Mouse (Mus musculus) lung, embryonic 14.5 days (tissue): ENCODE measurements around the gene Colgalt1. TPM values are rescaled to one million over a fixed set of nuclear protein-coding genes. Genes with fewer than 3 reads are reported as not detected.

ENCODE experiments used
- ATAC-seq: fragments of 200-750 bp; cut with Nextera tagmentation; 2 replicates; pipeline ENCODE4 v1.8.0; 2017; ENCODE audit warnings: mild to moderate bottlenecking, moderate TSS enrichment, moderate library complexity; ENCODE audit not compliant: insufficient read depth
- DNase-seq: peaks from one replicate; pipeline ENCODE4 v3.0.0-alpha.2; 2015
- H3K27ac ChIP-seq: fragments of 300-500 bp; sonication (generic); 2 replicates; pipeline ENCODE4 v1.5.1; 2014; ENCODE audit warnings: low read depth, mild to moderate bottlenecking, moderate library complexity
- H3K27me3 ChIP-seq: fragments of 300-500 bp; sonication (generic); 2 replicates; pipeline ENCODE4 v1.6.1; 2014; ENCODE audit warnings: low read length, control low read depth; ENCODE audit not compliant: insufficient read depth
- H3K36me3 ChIP-seq: fragments of 300-500 bp; sonication (generic); 2 replicates; pipeline ENCODE4 v1.6.1; 2014; ENCODE audit warnings: control low read depth; ENCODE audit not compliant: insufficient read depth
- H3K4me1 ChIP-seq: fragments of 300-500 bp; sonication (generic); 2 replicates; pipeline ENCODE4 v1.6.1; 2014; ENCODE audit warnings: antibody characterized with exemption, control low read depth; ENCODE audit not compliant: insufficient read depth
- H3K4me2 ChIP-seq: fragments of 300-500 bp; sonication (generic); 2 replicates; pipeline ENCODE4 v1.6.1; 2014; ENCODE audit warnings: mild to moderate bottlenecking
- H3K4me3 ChIP-seq: fragments of 300-500 bp; sonication (generic); 2 replicates; pipeline ENCODE4 v1.5.1; 2014; ENCODE audit warnings: low read depth, low read length
- H3K9ac ChIP-seq: fragments of 300-500 bp; sonication (generic); 2 replicates; pipeline ENCODE4 v1.6.1; 2014
- H3K9me3 ChIP-seq: fragments of 300-500 bp; sonication (generic); 2 replicates; pipeline ENCODE4 v1.6.1; 2016; ENCODE audit warnings: low read depth, low read length, control low read depth
- CTCF ChIP-seq: IDR thresholded peaks from 2 replicates; pipeline ENCODE4 v1.5.1; 2016; ENCODE audit warnings: antibody characterized with exemption, low read depth
- WGBS: fragments of 180-500 bp; shearing (Covaris S2); extraction: QIAGEN DNeasy Blood & Tissue Kit; methylation state at CpG from one replicate; pipeline ENCODE4 v1.1.7; 2014; 5-methylcytosine and 5-hydroxymethylcytosine counted together
- polyA plus RNA-seq: library from polyadenylated mRNA; unstranded; fragments of >200 nt; fragmentation: Nextera tagmentation; extraction: Ambion mirVana; gene quantifications from 2 replicates; pipeline ENCODE4 v1.2.1, GENCODE M21; 2014

Gene Colgalt1
- polyA plus RNA-seq, 1 experiment from 2014 or later: 90.5 TPM

GRCm38 (mm10) chr8:71596798-71597197, 14.0 kb upstream of the Colgalt1 start:
- peaks cover 11% of the 10 kb centered on the region; the same call in 1 of the 2 replicates for H3K36me3 ChIP-seq
- H3K27me3 ChIP-seq: peaks cover 8% of the 10 kb centered on the region
- DNase-seq (no peak), ATAC-seq (no peak)
- no peak overlapping the region for H3K9ac ChIP-seq
- no peaks in the 10 kb centered on the region for H3K4me1 ChIP-seq
- H3K4me2 ChIP-seq: no peak overlapping the region
- H3K27ac ChIP-seq: no peak overlapping the region
- no peak overlapping the region for H3K4me3 ChIP-seq
- no peaks in the 10 kb centered on the region for H3K9me3 ChIP-seq
- TF ChIP-seq CTCF: no peak
- 76% methylated on average over 4 of the region's 4 CpGs for WGBS

- Histone ChIP-seq H3K9ac (no peak within 1 kb of the TSS), H3K27me3 (peaks cover 14% of the 10 kb centered on the region), H3K4me1 (0 out of 2 replicates have a peak, but pooled peaks cover under 1% of the 10 kb centered on the region), H3K9me3 (no peaks in the 10 kb centered on the region), H3K27ac (no peak within 1 kb of the TSS), H3K36me3 (peaks cover 11% of the 10 kb centered on the region; the same call in 1 of the 2 replicates), H3K4me2 (no peak within 1 kb of the TSS), H3K4me3 (no peak within 1 kb of the TSS)
- DNase-seq: no peak
- no peak for TF ChIP-seq CTCF
- 71% methylated on average over 3 of the region's 3 CpGs for WGBS
- ATAC-seq: no peak
These were observed 13.3 kb upstream of the Colgalt1 start, which contains the start of gene Fam129c for GRCm38 (mm10) chr8:71597451-71597850. Gene Fam129c (plus strand): TSS chr8:71597648.

- Histone ChIP-seq H3K9me3 (no peaks in the 10 kb centered on the region), H3K4me1 (0 out of 2 replicates have a peak, but pooled peaks cover 5% of the 10 kb centered on the region), H3K27ac (no peak overlapping the region), H3K4me2 (no peak overlapping the region), H3K36me3 (peaks cover 11% of the 10 kb centered on the region; the same call in 1 of the 2 replicates), H3K9ac (no peak overlapping the region), H3K27me3 (peaks cover 21% of the 10 kb centered on the region), H3K4me3 (no peak overlapping the region)
- TF ChIP-seq CTCF: no peak
- ATAC-seq (no peak), DNase-seq (no peak)
These were observed 12.4 kb upstream of the Colgalt1 start for GRCm38 (mm10) chr8:71598375-71598774.

GRCm38 (mm10) chr8:71598841-71599240, 12.0 kb upstream of the Colgalt1 start:
- Histone ChIP-seq H3K36me3 (peaks cover 10% of the 10 kb centered on the region; the same call in 1 of the 2 replicates), H3K27ac (no peak overlapping the region), H3K9ac (no peak overlapping the region), H3K27me3 (peaks cover 22% of the 10 kb centered on the region), H3K4me3 (no peak overlapping the region), H3K9me3 (no peaks in the 10 kb centered on the region), H3K4me2 (no peak overlapping the region), H3K4me1 (0 out of 2 replicates have a peak, but pooled peaks cover 5% of the 10 kb centered on the region)
- DNase-seq (no peak), ATAC-seq (no peak)
- 91% methylated on average over 5 of the region's 5 CpGs for WGBS
- no peak for TF ChIP-seq CTCF

- H3K4me3 ChIP-seq: peak overlapping the region; percentile 35
- 4% methylated on average over 49 of the region's 65 CpGs for WGBS
- 0 out of 2 replicates have a peak, but pooled peaks cover 5% of the 10 kb centered on the region for H3K4me1 ChIP-seq
- peaks cover 22% of the 10 kb centered on the region for H3K27me3 ChIP-seq
- H3K4me2 ChIP-seq: peak overlapping the region; percentile 74
- DNase-seq (peak; percentile 29), ATAC-seq (peak; percentile 21)
- no peak overlapping the region for H3K27ac ChIP-seq
- peaks cover 3% of the 10 kb centered on the region; the same call in 1 of the 2 replicates for H3K36me3 ChIP-seq
- peak overlapping the region; percentile 16; the same call in 1 of the 2 replicates for H3K9ac ChIP-seq
- TF ChIP-seq CTCF: no peak
- H3K9me3 ChIP-seq: no peaks in the 10 kb centered on the region
These were observed 8.7 kb upstream of the Colgalt1 start for GRCm38 (mm10) chr8:71601939-71602665.

GRCm38 (mm10) chr8:71602666-71603334, 8.0 kb upstream of the Colgalt1 start:
- peak overlapping the region; percentile 35 for H3K4me3 ChIP-seq
- under 1% methylated on average over 32 of the region's 32 CpGs for WGBS
- H3K27me3 ChIP-seq: peaks cover 22% of the 10 kb centered on the region
- no peak for TF ChIP-seq CTCF
- peak overlapping the region; percentile 74 for H3K4me2 ChIP-seq
- H3K27ac ChIP-seq: no peak overlapping the region
- DNase-seq: peak; percentile 90
- no peaks in the 10 kb centered on the region for H3K9me3 ChIP-seq
- H3K36me3 ChIP-seq: peaks cover 3% of the 10 kb centered on the region; the same call in 1 of the 2 replicates
- peak overlapping the region; percentile 16; the same call in 1 of the 2 replicates for H3K9ac ChIP-seq
- 0 out of 2 replicates have a peak, but pooled peaks cover 5% of the 10 kb centered on the region for H3K4me1 ChIP-seq
- ATAC-seq: peak; percentile 89

- H3K27ac ChIP-seq: no peak overlapping the region
- peaks cover 22% of the 10 kb centered on the region for H3K27me3 ChIP-seq
- ATAC-seq (no peak), DNase-seq (no peak)
- no peak overlapping the region for H3K9ac ChIP-seq
- no peaks in the 10 kb centered on the region for H3K9me3 ChIP-seq
- 42% methylated on average over 7 of the region's 7 CpGs for WGBS
- H3K4me2 ChIP-seq: no peak overlapping the region
- H3K36me3 ChIP-seq: peaks cover 3% of the 10 kb centered on the region; the same call in 1 of the 2 replicates
- H3K4me1 ChIP-seq: 0 out of 2 replicates have a peak, but pooled peaks cover 5% of the 10 kb centered on the region
- no peak for TF ChIP-seq CTCF
- H3K4me3 ChIP-seq: no peak overlapping the region
These were observed 6.8 kb upstream of the Colgalt1 start for GRCm38 (mm10) chr8:71604021-71604420.
